Mouse (Mus musculus) intestine, embryonic 14.5 days (tissue): Measurements from ENCODE around the gene Olfr1364. TPM values are rescaled to one million over a fixed set of nuclear protein-coding genes. Genes with fewer than 3 reads are reported as not detected.

Source experiments
- polyA plus RNA-seq: library from polyadenylated mRNA; unstranded; fragments of >200 nt; fragmentation: Nextera tagmentation; extraction: Ambion mirVana; gene quantifications from 2 replicates; pipeline ENCODE4 v1.2.1, GENCODE M21; 2014

Olfr1364 gene
- polyA plus RNA-seq, 1 experiment from 2014 or later, result not detected

Other genes starting within 250 kb of the Olfr1364 start
- gene Olfr1367, start 234.8 kb downstream of the Olfr1364 start, polyA plus RNA-seq, result not detected in 2 replicates
- gene Zscan12, start 218.9 kb downstream of the Olfr1364 start, polyA plus RNA-seq, result 10.1 and 12.7 TPM in 2 replicates
- gene Zkscan3, start 179.0 kb downstream of the Olfr1364 start, polyA plus RNA-seq, result 72.2 and 74.6 TPM in 2 replicates
- gene Pgbd1, start 140.7 kb downstream of the Olfr1364 start, polyA plus RNA-seq, result 2.7 and 3.2 TPM in 2 replicates
- 23.0 and 29.7 TPM in 2 replicates for gene Zscan26, start 128.0 kb downstream of the Olfr1364 start, polyA plus RNA-seq
- gene Nkapl, start 113.2 kb downstream of the Olfr1364 start, polyA plus RNA-seq, result 2.1 and 2.6 TPM in 2 replicates
- 3.3 and 3.4 TPM in 2 replicates for gene Zkscan4, start 102.9 kb downstream of the Olfr1364 start, polyA plus RNA-seq
- gene Gm10065, start 102.3 kb downstream of the Olfr1364 start, polyA plus RNA-seq, result not detected in 2 replicates
- 0.22 and 0.32 TPM in 2 replicates for gene AK157302, start 86.5 kb downstream of the Olfr1364 start, polyA plus RNA-seq
- gene Gm11273, start 80.3 kb downstream of the Olfr1364 start, polyA plus RNA-seq, result 5.6 and 8.3 TPM in 2 replicates
- gene Zkscan8, start 50.6 kb downstream of the Olfr1364 start, polyA plus RNA-seq, result 8.2 and 9.6 TPM in 2 replicates
- 0.05 and 0.16 TPM in 2 replicates for gene Olfr1366, start 39.0 kb downstream of the Olfr1364 start, polyA plus RNA-seq
- gene Olfr1535, start 21.9 kb downstream of the Olfr1364 start, polyA plus RNA-seq, result not detected in 2 replicates
- not detected in 2 replicates for gene Olfr1362, start 32.3 kb upstream of the Olfr1364 start, polyA plus RNA-seq
- gene Olfr11, start 60.8 kb upstream of the Olfr1364 start, polyA plus RNA-seq, result not detected in 2 replicates
- not detected in 2 replicates for gene Olfr1361, start 81.6 kb upstream of the Olfr1364 start, polyA plus RNA-seq
- gene Olfr1360, start 95.6 kb upstream of the Olfr1364 start, polyA plus RNA-seq, result not detected in 2 replicates
- not detected in 2 replicates for gene Olfr1359, start 116.4 kb upstream of the Olfr1364 start, polyA plus RNA-seq
- 3.5 and 4.9 TPM in 2 replicates for gene Hist1h2bl, start 134.4 kb upstream of the Olfr1364 start, polyA plus RNA-seq
- 26.2 and 47.7 TPM in 2 replicates for gene Hist1h2ai, start 134.7 kb upstream of the Olfr1364 start, polyA plus RNA-seq
- gene Hist1h3h, start 135.9 kb upstream of the Olfr1364 start, polyA plus RNA-seq, result 7.7 and 18.4 TPM in 2 replicates
- gene Hist1h2bm, start 140.3 kb upstream of the Olfr1364 start, polyA plus RNA-seq, result 4.0 and 5.3 TPM in 2 replicates
- gene Hist1h4j, start 153.3 kb upstream of the Olfr1364 start, polyA plus RNA-seq, result 2.2 and 2.3 TPM in 2 replicates
- 7.2 and 10.8 TPM in 2 replicates for gene Hist1h4k, start 168.7 kb upstream of the Olfr1364 start, polyA plus RNA-seq
- 18.2 and 18.4 TPM in 2 replicates for gene Hist1h2ak, start 172.1 kb upstream of the Olfr1364 start, polyA plus RNA-seq
- 3.2 and 3.7 TPM in 2 replicates for gene Hist1h2bn, start 172.4 kb upstream of the Olfr1364 start, polyA plus RNA-seq
- 16.0 and 16.8 TPM in 2 replicates for gene Hist1h1b, start 198.9 kb upstream of the Olfr1364 start, polyA plus RNA-seq
- 188 and 230 TPM in 2 replicates for gene Hist1h3i, start 201.6 kb upstream of the Olfr1364 start, polyA plus RNA-seq
- 10.1 TPM in 1 of 2 replicates, not detected in the other for gene Hist1h2an, start 205.5 kb upstream of the Olfr1364 start, polyA plus RNA-seq
- 0.74 and 1.8 TPM in 2 replicates for gene Hist1h2bp, start 205.7 kb upstream of the Olfr1364 start, polyA plus RNA-seq
- 19.9 and 23.4 TPM in 2 replicates for gene Hist1h2bq, start 228.4 kb upstream of the Olfr1364 start, polyA plus RNA-seq
- gene Hist1h2ao, start 228.7 kb upstream of the Olfr1364 start, polyA plus RNA-seq, result 4.0 TPM in 1 of 2 replicates, not detected in the other
- not detected in 2 replicates for gene Hist1h4m, start 230.0 kb upstream of the Olfr1364 start, polyA plus RNA-seq